Mouse (Mus musculus): ENCODE results near the gene Tbk1. TPM values are rescaled to one million over a fixed set of nuclear protein-coding genes. Genes with fewer than 3 reads are reported as not detected.
A peak's percentile ranks its signal among the peaks of the same experiment; 100 is the strongest.

Tbk1 gene
- total and polyA plus RNA-seq, 3 experiments, result 3.7 to 45.9 (median 37.8) TPM

- no peak for DNase-seq
Observed at GRCm38 (mm10) chr10:121542156-121542555, 44.4 kb downstream of the Tbk1 start.

- DNase-seq, result no peak
Observed at GRCm38 (mm10) chr10:121534995-121535394, 51.6 kb downstream of the Tbk1 start.

- DNase-seq, result peak; percentile 64
Observed at GRCm38 (mm10) chr10:121533137-121533872, 53.3 kb downstream of the Tbk1 start.

GRCm38 (mm10) chr10:121531541-121531940 is 55.0 kb downstream of the Tbk1 start:
- DNase-seq, result no peak

GRCm38 (mm10) chr10:121530365-121531003 is 56.1 kb downstream of the Tbk1 start:
- DNase-seq, result no peak

- DNase-seq, result no peak
Observed at GRCm38 (mm10) chr10:121529261-121529660, 57.3 kb downstream of the Tbk1 start.

- DNase-seq, result no peak
Observed at GRCm38 (mm10) chr10:121528470-121528869, 58.1 kb downstream of the Tbk1 start.

GRCm38 (mm10) chr10:121527114-121527513 is 59.5 kb downstream of the Tbk1 start:
- DNase-seq, result no peak

GRCm38 (mm10) chr10:121520923-121521585 is 65.5 kb downstream of the Tbk1 start:
- DNase-seq, result no peak

GRCm38 (mm10) chr10:121519710-121520109 is 66.9 kb downstream of the Tbk1 start:
- DNase-seq, result no peak

GRCm38 (mm10) chr10:121516008-121516600 is 70.5 kb downstream of the Tbk1 start:
- peak; percentile 79 for DNase-seq

GRCm38 (mm10) chr10:121509751-121510643 is 76.6 kb downstream of the Tbk1 start:
- peak; percentile 45 for DNase-seq

- no peak for DNase-seq
Observed at GRCm38 (mm10) chr10:121507755-121508544, 78.6 kb downstream of the Tbk1 start.

- peak; percentile 47 for DNase-seq
Observed at GRCm38 (mm10) chr10:121506731-121507583, 79.6 kb downstream of the Tbk1 start.

- DNase-seq, result no peak
Observed at GRCm38 (mm10) chr10:121505929-121506328, 80.7 kb downstream of the Tbk1 start.

- DNase-seq, result peak; percentile 87
Observed at GRCm38 (mm10) chr10:121504973-121505911, 81.3 kb downstream of the Tbk1 start.

- DNase-seq, result no peak
Observed at GRCm38 (mm10) chr10:121501160-121501559, 85.4 kb downstream of the Tbk1 start.

GRCm38 (mm10) chr10:121500034-121500433 is 86.6 kb downstream of the Tbk1 start:
- DNase-seq, result no peak

GRCm38 (mm10) chr10:121499063-121499462 is 87.5 kb downstream of the Tbk1 start:
- no peak for DNase-seq

Data from adrenal gland, adult 2 months (tissue).